Mouse (Mus musculus) brown adipose tissue, adult 24 weeks (tissue): ENCODE data around the gene Brwd1. TPM values are rescaled to one million over a fixed set of nuclear protein-coding genes. Genes with fewer than 3 reads are reported as not detected.
"Not testable (repeated sequence)": the region's sequence is repeated elsewhere in the genome, so short reads cannot be mapped to it uniquely, and the experiment has no call there.

ENCODE experiments used
- H3K27ac ChIP-seq: fragments of 200-500 bp; replicated peaks from 2 replicates; pipeline ENCODE4 v1.5.1; 2012; ENCODE audit warnings: low read depth, mild to moderate bottlenecking, low read length
- H3K4me1 ChIP-seq: fragments of 200-500 bp; 2 replicates; pipeline ENCODE4 v1.6.1; 2012; ENCODE audit warnings: low read length, mixed read lengths; ENCODE audit not compliant: control insufficient read depth, insufficient read depth, insufficient read length
- H3K4me3 ChIP-seq: fragments of 200-500 bp; 2 replicates; pipeline ENCODE4 v1.5.1; 2012; ENCODE audit warnings: low read depth, mild to moderate bottlenecking, low read length, moderate library complexity; ENCODE audit not compliant: insufficient read depth
- polyA plus RNA-seq: library from polyadenylated mRNA; stranded (reverse); fragments of >200 nt; gene quantifications from 2 replicates; pipeline ENCODE4 v1.2.4, GENCODE M21; 2012; ENCODE audit not compliant: missing spikeins, insufficient read depth, insufficient read length

Gene Brwd1
- polyA plus RNA-seq, 1 experiment = 17.3 TPM

- Histone ChIP-seq H3K27ac (no peak overlapping the region), H3K4me3 (no peak overlapping the region), H3K4me1 (no peaks in the 10 kb centered on the region)
Observed at GRCm38 (mm10) chr16:96030476-96031102, 51.7 kb downstream of the Brwd1 start.

- no peak overlapping the region for H3K4me3 ChIP-seq
- H3K4me1 ChIP-seq = no peaks in the 10 kb centered on the region
- H3K27ac ChIP-seq = no peak overlapping the region
Observed at GRCm38 (mm10) chr16:96026256-96026655, 56.1 kb downstream of the Brwd1 start.

- no peaks in the 10 kb centered on the region for H3K4me1 ChIP-seq
- no peak overlapping the region for H3K27ac ChIP-seq
- no peak overlapping the region for H3K4me3 ChIP-seq
Observed at GRCm38 (mm10) chr16:96025244-96025643, 57.1 kb downstream of the Brwd1 start.

GRCm38 (mm10) chr16:96021045-96021444 is 61.3 kb downstream of the Brwd1 start:
- Histone ChIP-seq H3K4me3 (no peak overlapping the region), H3K27ac (no peak overlapping the region), H3K4me1 (no peaks in the 10 kb centered on the region)

- not testable (repeated sequence) for H3K4me1 ChIP-seq
Observed at GRCm38 (mm10) chr16:96009124-96009523, 73.2 kb downstream of the Brwd1 start.

GRCm38 (mm10) chr16:96004278-96004677 is 78.0 kb downstream of the Brwd1 start:
- not testable (repeated sequence) for H3K4me3 ChIP-seq, H3K4me1 ChIP-seq, H3K27ac ChIP-seq

More at GRCm38 (mm10) chr16:96009124-96009523, 73.2 kb downstream of the Brwd1 start:
- H3K4me3 ChIP-seq, H3K27ac ChIP-seq: not testable (repeated sequence)

- no peak overlapping the region for H3K27ac ChIP-seq
- H3K4me1 ChIP-seq = 0 out of 2 replicates have a peak, but pooled peaks cover 2% of the 10 kb centered on the region
- H3K4me3 ChIP-seq = no peak overlapping the region
Observed at GRCm38 (mm10) chr16:95999291-95999690, 83.0 kb downstream of the Brwd1 start.

GRCm38 (mm10) chr16:95996156-95996555 is 86.2 kb downstream of the Brwd1 start:
- Histone ChIP-seq H3K4me3 (no peak overlapping the region), H3K27ac (no peak overlapping the region), H3K4me1 (0 out of 2 replicates have a peak, but pooled peaks cover 2% of the 10 kb centered on the region)

GRCm38 (mm10) chr16:95994576-95994975 is 87.8 kb downstream of the Brwd1 start:
- H3K27ac ChIP-seq, H3K4me3 ChIP-seq, H3K4me1 ChIP-seq: not testable (repeated sequence)

GRCm38 (mm10) chr16:95992596-95992995 is 89.7 kb downstream of the Brwd1 start:
- Histone ChIP-seq H3K27ac (no peak overlapping the region), H3K4me1 (0 out of 2 replicates have a peak, but pooled peaks cover 2% of the 10 kb centered on the region), H3K4me3 (no peak overlapping the region)

GRCm38 (mm10) chr16:95991122-95991900 is 91.0 kb downstream of the Brwd1 start:
- H3K4me1 ChIP-seq = 0 out of 2 replicates have a peak, but pooled peaks cover 2% of the 10 kb centered on the region
- peak overlapping the region; percentile 93 for H3K4me3 ChIP-seq
- peak overlapping the region; percentile 84 for H3K27ac ChIP-seq

- peak within 1 kb of the TSS; percentile 84 for H3K27ac ChIP-seq
- 0 out of 2 replicates have a peak, but pooled peaks cover 2% of the 10 kb centered on the region for H3K4me1 ChIP-seq
- H3K4me3 ChIP-seq = peak within 1 kb of the TSS; percentile 93
Observed at GRCm38 (mm10) chr16:95990462-95991121, 91.7 kb downstream of the Brwd1 start, which contains the start of gene Psmg1. Psmg1 (minus strand) TSS chr16:95990960.

GRCm38 (mm10) chr16:95984911-95985310 is 97.4 kb downstream of the Brwd1 start:
- Histone ChIP-seq H3K27ac (no peak overlapping the region), H3K4me1 (no peaks in the 10 kb centered on the region), H3K4me3 (no peak overlapping the region)

- H3K4me3 ChIP-seq = no peak overlapping the region
- H3K27ac ChIP-seq = no peak overlapping the region
- no peaks in the 10 kb centered on the region for H3K4me1 ChIP-seq
Observed at GRCm38 (mm10) chr16:95983601-95984000, 98.7 kb downstream of the Brwd1 start.

GRCm38 (mm10) chr16:95970841-95971240 is 111.5 kb downstream of the Brwd1 start:
- Histone ChIP-seq H3K4me3 (no peak overlapping the region), H3K27ac (no peak overlapping the region), H3K4me1 (no peaks in the 10 kb centered on the region)
